Mouse (Mus musculus): ENCODE results near the gene Slc38a3.
A peak's percentile ranks its signal among the peaks of the same experiment; 100 is the strongest.

The Slc38a3 gene

GRCm38 (mm10) chr9:107619546-107619879 is 49.8 kb downstream of the Slc38a3 start:
- DNase-seq (ENCODE audit: low spot score in 2 of 2): no peak

- DNase-seq (ENCODE audit: low spot score in 2 of 2): no peak
Observed at GRCm38 (mm10) chr9:107618778-107619545, 50.4 kb downstream of the Slc38a3 start.

- DNase-seq (ENCODE audit: low spot score in 2 of 2): no peak
Observed at GRCm38 (mm10) chr9:107618098-107618497, 51.2 kb downstream of the Slc38a3 start.

- no peak for DNase-seq (ENCODE audit: low spot score in 2 of 2)
Observed at GRCm38 (mm10) chr9:107617461-107617860, 51.9 kb downstream of the Slc38a3 start.

- DNase-seq (ENCODE audit: low spot score in 2 of 2): no peak
Observed at GRCm38 (mm10) chr9:107615035-107615434, 54.3 kb downstream of the Slc38a3 start.

GRCm38 (mm10) chr9:107612945-107613569 is 56.3 kb downstream of the Slc38a3 start:
- no peak for DNase-seq (ENCODE audit: low spot score in 2 of 2)

- peak; percentile 95 to 99 for DNase-seq (ENCODE audit: low spot score in 2 of 2)
Observed at GRCm38 (mm10) chr9:107612191-107612944, 57.0 kb downstream of the Slc38a3 start.

GRCm38 (mm10) chr9:107611456-107612190 is 57.7 kb downstream of the Slc38a3 start:
- DNase-seq (ENCODE audit: low spot score in 2 of 2): no peak

- DNase-seq (ENCODE audit: low spot score in 2 of 2): no peak
Observed at GRCm38 (mm10) chr9:107609433-107609830, 59.9 kb downstream of the Slc38a3 start.

GRCm38 (mm10) chr9:107608741-107609432 is 60.4 kb downstream of the Slc38a3 start, which contains the start of gene Sema3b:
Gene Sema3b, minus strand, starts transcription at chr9:107609229.
- DNase-seq (ENCODE audit: low spot score in 2 of 2): no peak

- DNase-seq (ENCODE audit: low spot score in 2 of 2): no peak
Observed at GRCm38 (mm10) chr9:107607653-107608245, 61.6 kb downstream of the Slc38a3 start.

- DNase-seq (ENCODE audit: low spot score in 2 of 2): no peak
Observed at GRCm38 (mm10) chr9:107607036-107607435, 62.3 kb downstream of the Slc38a3 start.

- no peak for DNase-seq (ENCODE audit: low spot score in 2 of 2)
Observed at GRCm38 (mm10) chr9:107606591-107606990, 62.7 kb downstream of the Slc38a3 start.

GRCm38 (mm10) chr9:107605041-107605661 is 64.2 kb downstream of the Slc38a3 start:
- no peak for DNase-seq (ENCODE audit: low spot score in 2 of 2)

GRCm38 (mm10) chr9:107603251-107603650 is 66.1 kb downstream of the Slc38a3 start:
- no peak for DNase-seq (ENCODE audit: low spot score in 2 of 2)

- peak; percentile 78 to 91 for DNase-seq (ENCODE audit: low spot score in 2 of 2)
Observed at GRCm38 (mm10) chr9:107602068-107602648, 67.2 kb downstream of the Slc38a3 start.

GRCm38 (mm10) chr9:107601275-107601674 is 68.1 kb downstream of the Slc38a3 start:
- DNase-seq (ENCODE audit: low spot score in 2 of 2): no peak

- DNase-seq (ENCODE audit: low spot score in 2 of 2): no peak
Observed at GRCm38 (mm10) chr9:107600745-107601144, 68.6 kb downstream of the Slc38a3 start.

Measured in frontal cortex, postnatal 10 days (tissue).